Mouse (Mus musculus) MEL (cell line): Measurements from ENCODE around the gene Tab1. TPM values are rescaled to one million over a fixed set of nuclear protein-coding genes. Genes with fewer than 3 reads are reported as not detected.

Experiments
- DNase-seq: peaks from one replicate; pipeline ENCODE4 v3.0.0; 2011; ENCODE audit warnings: low read depth, low spot score
- H3K27ac ChIP-seq: 2 replicates; pipeline ENCODE4 v1.5.1; 2012; ENCODE audit warnings: low read depth, mild to moderate bottlenecking, control low read depth, low read length, moderate library complexity; ENCODE audit not compliant: control insufficient read depth
- H3K27me3 ChIP-seq, 2 experiments: fragments of 150-350 bp in 1 of 2; sonication (generic) in 1 of 2; 2 replicates each; pipeline ENCODE4 v1.6.1; 2012; ENCODE audit warnings: low read length in 2 of 2, mild to moderate bottlenecking in 2 of 2, improper control_type of control experiment in 1 of 2, moderate library complexity in 1 of 2; ENCODE audit not compliant: insufficient read depth in 2 of 2, control insufficient read depth in 1 of 2
- H3K36me3 ChIP-seq, 2 experiments: 2 replicates each; pipeline ENCODE4 v1.6.1; 2012 to 2014; ENCODE audit warnings: low read length in 2 of 2, improper control_type of control experiment in 1 of 2, inconsistent platforms in 1 of 2, mild to moderate bottlenecking in 1 of 2; ENCODE audit not compliant: insufficient read depth in 2 of 2, control insufficient read depth in 1 of 2
- H3K4me1 ChIP-seq, 2 experiments: fragments of 150-350 bp in 1 of 2; sonication (generic) in 1 of 2; 2 replicates each; pipeline ENCODE4 v1.6.1; 2012; ENCODE audit warnings: low read length in 2 of 2, improper control_type of control experiment in 1 of 2, mild to moderate bottlenecking in 1 of 2; ENCODE audit not compliant: insufficient read depth in 2 of 2, control insufficient read depth in 1 of 2
- H3K4me3 ChIP-seq, 2 experiments: fragments of 150-350 bp in 1 of 2; sonication (generic) in 1 of 2; 2 replicates each; pipeline ENCODE4 v1.5.1; 2012; ENCODE audit warnings: low read depth in 2 of 2, low read length in 2 of 2, mild to moderate bottlenecking in 2 of 2, moderate library complexity in 2 of 2, control low read depth in 1 of 2, improper control_type of control experiment in 1 of 2; ENCODE audit not compliant: control insufficient read depth in 1 of 2, insufficient read depth in 1 of 2
- H3K79me2 ChIP-seq: 2 replicates; pipeline ENCODE4 v1.6.1; 2012; ENCODE audit warnings: mild to moderate bottlenecking, low read length, moderate library complexity; ENCODE audit not compliant: control insufficient read depth, poor library complexity, insufficient read depth
- H3K9ac ChIP-seq: 2 replicates; pipeline ENCODE4 v1.6.1; 2012; ENCODE audit warnings: low read depth, mild to moderate bottlenecking, control low read depth, low read length, moderate library complexity; ENCODE audit not compliant: control insufficient read depth, poor library complexity, severe bottlenecking
- H3K9me3 ChIP-seq: fragments of 150-350 bp; sonication (generic); replicated peaks from 2 replicates; pipeline ENCODE4 v1.6.1; 2012; ENCODE audit warnings: mild to moderate bottlenecking, low read length, improper control_type of control experiment, moderate library complexity; ENCODE audit not compliant: insufficient read depth
- BHLHE40 ChIP-seq: IDR thresholded peaks from 2 replicates; pipeline ENCODE4 v1.6.1; 2012; ENCODE audit warnings: low read depth, mild to moderate bottlenecking, inconsistent platforms, low read length, improper control_type of control experiment, borderline replicate concordance
- CHD2 ChIP-seq: IDR thresholded peaks from 2 replicates; pipeline ENCODE4 v1.6.1; 2011; ENCODE audit warnings: low read length, improper control_type of control experiment
- E2F4 ChIP-seq: IDR thresholded peaks from 2 replicates; pipeline ENCODE4 v1.6.1; 2011; ENCODE audit warnings: low read depth, low read length, improper control_type of control experiment, borderline replicate concordance
- EP300 ChIP-seq, 2 experiments: IDR thresholded peaks; 2 replicates each; pipeline ENCODE4 v1.6.1; 2011; ENCODE audit warnings: improper control_type of control experiment in 2 of 2, low read length in 2 of 2, low read depth in 1 of 2, mild to moderate bottlenecking in 1 of 2
- GABPA ChIP-seq: IDR thresholded peaks from 2 replicates; pipeline ENCODE4 v1.6.1; 2012; ENCODE audit warnings: low read depth, mild to moderate bottlenecking, inconsistent platforms, low read length, improper control_type of control experiment, moderate library complexity
- GATA1 ChIP-seq: IDR thresholded peaks from 2 replicates; pipeline ENCODE4 v1.6.1; 2011; ENCODE audit warnings: low read depth, low read length, improper control_type of control experiment
- JUND ChIP-seq: IDR thresholded peaks from 2 replicates; pipeline ENCODE4 v1.6.1; 2011; ENCODE audit warnings: low read depth, mild to moderate bottlenecking, improper control_type of control experiment, low read length
- MEF2A ChIP-seq: IDR thresholded peaks from 2 replicates; pipeline ENCODE4 v1.6.1; 2014; ENCODE audit warnings: low read depth, mild to moderate bottlenecking, inconsistent platforms, low read length, improper control_type of control experiment; ENCODE audit not compliant: poor library complexity, insufficient replicate concordance, severe bottlenecking; ENCODE audit errors: extremely low read depth
- MXI1 ChIP-seq: IDR thresholded peaks from 2 replicates; pipeline ENCODE4 v1.6.1; 2011; ENCODE audit warnings: mild to moderate bottlenecking, low read depth, low read length, improper control_type of control experiment
- POLR2AphosphoS2 ChIP-seq: IDR thresholded peaks from 2 replicates; pipeline ENCODE4 v1.6.1; 2011; ENCODE audit warnings: low read length, improper control_type of control experiment
- POLR2AphosphoS5 ChIP-seq: IDR thresholded peaks from 2 replicates; pipeline ENCODE4 v1.6.1; 2012; ENCODE audit warnings: low read depth, borderline replicate concordance, mild to moderate bottlenecking, inconsistent platforms, low read length, moderate library complexity, mixed read lengths
- RAD21 ChIP-seq: IDR thresholded peaks from 2 replicates; pipeline ENCODE4 v1.6.1; 2011; ENCODE audit warnings: mild to moderate bottlenecking, low read depth, low read length, improper control_type of control experiment
- RCOR1 ChIP-seq: IDR thresholded peaks from 2 replicates; pipeline ENCODE4 v1.6.1; 2012; ENCODE audit warnings: low read depth, mild to moderate bottlenecking, inconsistent platforms, low read length, improper control_type of control experiment
- SMC3 ChIP-seq: IDR thresholded peaks from 2 replicates; pipeline ENCODE4 v1.6.1; 2011; ENCODE audit warnings: low read depth, low read length, improper control_type of control experiment
- TBP ChIP-seq: IDR thresholded peaks from 2 replicates; pipeline ENCODE4 v1.8.0; 2011; ENCODE audit warnings: low read depth, low read length, improper control_type of control experiment
- TCF12 ChIP-seq: IDR thresholded peaks from 2 replicates; pipeline ENCODE4 v1.6.1; 2014; ENCODE audit warnings: low read depth, mild to moderate bottlenecking, inconsistent platforms, low read length, improper control_type of control experiment, moderate library complexity
- USF1 ChIP-seq: IDR thresholded peaks from 2 replicates; pipeline ENCODE4 v1.6.1; 2014; ENCODE audit warnings: low read depth, mild to moderate bottlenecking, inconsistent platforms, low read length, improper control_type of control experiment, moderate library complexity
- USF2 ChIP-seq, 2 experiments: IDR thresholded peaks; 2 replicates each; pipeline ENCODE4 v1.6.1; 2011 to 2012; ENCODE audit warnings: improper control_type of control experiment in 2 of 2, low read length in 2 of 2, borderline replicate concordance in 1 of 2, inconsistent platforms in 1 of 2, low read depth in 1 of 2, mild to moderate bottlenecking in 1 of 2; ENCODE audit not compliant: insufficient read depth in 1 of 2
- ZC3H11A ChIP-seq: IDR thresholded peaks from 2 replicates; pipeline ENCODE4 v1.6.1; 2012; ENCODE audit warnings: low read depth, mild to moderate bottlenecking, inconsistent platforms, low read length, improper control_type of control experiment
- ZMIZ1 ChIP-seq: IDR thresholded peaks from 2 replicates; pipeline ENCODE4 v1.6.1; 2012; ENCODE audit warnings: low read depth, mild to moderate bottlenecking, inconsistent platforms, low read length, improper control_type of control experiment, moderate library complexity
- polyA plus RNA-seq, 2 experiments: library from polyadenylated mRNA; stranded (reverse) in 1 of 2; unstranded in 1 of 2; fragments of >175 nt in 1 of 2; fragments of >200 nt in 1 of 2; gene quantifications; 2 replicates each; pipeline versions ENCODE4 v1.2.1 to v1.2.4; 2012; ENCODE audit warnings: low replicate concordance in 2 of 2, low read depth in 1 of 2; ENCODE audit not compliant: insufficient read length in 2 of 2, insufficient read depth in 1 of 2, missing spikeins in 1 of 2
- total RNA-seq: library from RNA; depleted of rRNA; stranded (reverse); fragments of 300-350 nt; gene quantifications from 2 replicates; pipeline ENCODE4 v1.2.3, GENCODE M21; 2012

Gene Tab1
- total and polyA plus RNA-seq, 3 experiments, result 23.3 to 31.1 TPM; not detected in 1

GRCm38 (mm10) chr15:80160726-80161125 is 27.8 kb downstream of the Tab1 start:
- DNase-seq, result no peak
- TF ChIP-seq GATA1 (no peak), POLR2AphosphoS2 (no peak), POLR2AphosphoS5 (no peak), EP300 (IDR thresholded peaks at IDR 0.05; ENCODE audit: low read depth in 1 of 2, low read length in 2 of 2) (no peak), USF1 (no peak), MEF2A (no peak), CHD2 (no peak), TCF12 (no peak)

DNA sequence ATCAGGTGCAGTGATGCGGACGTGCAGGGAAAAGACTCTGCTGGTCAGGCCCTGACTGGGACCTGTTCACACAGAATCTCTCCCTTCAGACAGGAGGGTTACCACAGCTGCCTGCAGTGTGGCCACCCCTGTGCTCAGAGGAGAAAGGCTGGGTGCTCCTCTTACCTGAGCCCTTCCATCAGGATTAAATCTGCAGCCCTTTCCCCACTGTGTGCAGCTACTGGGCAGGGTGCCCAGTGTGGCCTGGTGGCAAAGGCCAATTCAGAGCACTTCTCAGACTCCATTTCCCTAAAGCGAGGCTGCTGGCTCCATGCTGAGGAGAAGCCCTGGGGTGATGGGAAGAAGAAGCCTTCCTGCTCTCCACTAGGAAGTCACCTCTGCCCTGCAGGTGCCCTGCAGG is 28.3 kb downstream of the Tab1 start:
- peaks cover 0 to 4% of the 10 kb centered on the region in 2 experiments; a peak in 1 of 4 replicates for H3K36me3 ChIP-seq
- no peak for TF ChIP-seq TCF12
- no peak for TF ChIP-seq SMC3
- TF ChIP-seq MXI1, result no peak
- no peak for TF ChIP-seq RCOR1
- TF ChIP-seq E2F4, result no peak
- no peak for TF ChIP-seq JUND
- no peak for TF ChIP-seq GABPA
- TF ChIP-seq USF1, result no peak
- TF ChIP-seq POLR2AphosphoS2, result no peak
- no peak for TF ChIP-seq USF2 (IDR thresholded peaks at IDR 0.05; ENCODE audit: borderline replicate concordance in 1 of 2, insufficient read depth in 1 of 2, low read depth in 1 of 2, low read length in 2 of 2)
- no peak for TF ChIP-seq ZMIZ1
- TF ChIP-seq ZC3H11A, result no peak
- no peak for TF ChIP-seq CHD2
- TF ChIP-seq BHLHE40, result no peak
- TF ChIP-seq TBP, result no peak
- no peak for TF ChIP-seq GATA1
- no peak for TF ChIP-seq MEF2A
- TF ChIP-seq RAD21, result no peak
- TF ChIP-seq, all 39 proteins: peak for 0
- Histone ChIP-seq H3K4me3 (no peak overlapping the region), H3K9ac (no peak overlapping the region), H3K27ac (no peak overlapping the region), H3K79me2 (no peaks in the 10 kb centered on the region), H3K4me1 (no peaks in the 10 kb centered on the region), H3K27me3 (no peaks in the 10 kb centered on the region), H3K9me3 (no peaks in the 10 kb centered on the region)
- no peak for DNase-seq

More at GRCm38 (mm10) chr15:80160726-80161125, 27.8 kb downstream of the Tab1 start:
- Histone ChIP-seq H3K4me1 (no peaks in the 10 kb centered on the region), H3K27ac (no peak overlapping the region), H3K9ac (no peak overlapping the region), H3K36me3 (peaks cover 0 to 4% of the 10 kb centered on the region in 2 experiments; a peak in 1 of 4 replicates), H3K27me3 (no peaks in the 10 kb centered on the region), H3K79me2 (no peaks in the 10 kb centered on the region), H3K9me3 (no peaks in the 10 kb centered on the region), H3K4me3 (no peak overlapping the region)
